Mouse (Mus musculus): Measurements from ENCODE around the gene Fto. TPM values are rescaled to one million over a fixed set of nuclear protein-coding genes. Genes with fewer than 3 reads are reported as not detected.

The Fto gene
- polyA plus RNA-seq, 1 experiment from 2014 or later: 19.9 TPM

DNA sequence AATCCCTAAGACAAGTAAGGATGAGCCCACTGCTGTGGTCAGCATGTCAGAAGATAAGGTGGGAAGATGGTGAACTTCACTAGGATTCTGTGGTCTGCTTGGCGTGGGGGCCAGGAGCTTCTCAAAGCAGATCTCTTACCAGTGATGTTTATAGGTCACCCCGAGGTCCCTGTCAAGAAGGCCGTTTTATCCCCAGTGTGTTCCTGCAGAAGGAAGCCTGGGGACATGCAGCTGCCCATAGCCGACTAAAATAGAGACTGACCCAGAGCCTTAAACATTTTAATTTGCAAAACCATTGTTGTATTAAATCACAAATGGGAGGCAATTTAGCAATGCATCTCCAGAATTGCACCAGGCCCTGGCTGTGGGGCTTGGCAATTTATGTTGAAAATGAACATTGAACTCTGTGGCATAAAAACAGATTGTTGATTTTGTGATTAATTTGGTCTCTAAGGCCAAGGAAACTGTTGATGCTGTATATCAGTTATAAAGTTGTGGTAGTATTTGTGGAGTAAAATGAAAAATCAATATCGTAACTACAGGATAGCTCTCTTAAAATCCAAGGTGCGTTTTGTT is 193.4 kb downstream of the Fto start:
- 64% methylated on average over 6 of the region's 6 CpGs for WGBS (ENCODE audit: insufficient replicate concordance)
- Histone ChIP-seq H3K9me3 (replicated peaks; ENCODE audit: control insufficient read depth, low read length) (no peaks in the 10 kb centered on the region), H3K9ac (ENCODE audit: low read depth, low read length) (no peak overlapping the region), H3K36me3 (ENCODE audit: control insufficient read depth, insufficient read depth) (no peaks in the 10 kb centered on the region), H3K27me3 (ENCODE audit: control insufficient read depth, insufficient read depth, low read depth, low read length) (no peaks in the 10 kb centered on the region), H3K27ac (ENCODE audit: low read length) (no peak overlapping the region), H3K4me2 (ENCODE audit: low read depth, low read length) (no peak overlapping the region), H3K4me3 (ENCODE audit: low read depth, low read length) (no peak overlapping the region), H3K4me1 (ENCODE audit: control insufficient read depth, low read depth, low read length) (no peaks in the 10 kb centered on the region; the same call in 1 of the 2 replicates)
- no peak for ATAC-seq (ENCODE audit: low read depth)

DNA sequence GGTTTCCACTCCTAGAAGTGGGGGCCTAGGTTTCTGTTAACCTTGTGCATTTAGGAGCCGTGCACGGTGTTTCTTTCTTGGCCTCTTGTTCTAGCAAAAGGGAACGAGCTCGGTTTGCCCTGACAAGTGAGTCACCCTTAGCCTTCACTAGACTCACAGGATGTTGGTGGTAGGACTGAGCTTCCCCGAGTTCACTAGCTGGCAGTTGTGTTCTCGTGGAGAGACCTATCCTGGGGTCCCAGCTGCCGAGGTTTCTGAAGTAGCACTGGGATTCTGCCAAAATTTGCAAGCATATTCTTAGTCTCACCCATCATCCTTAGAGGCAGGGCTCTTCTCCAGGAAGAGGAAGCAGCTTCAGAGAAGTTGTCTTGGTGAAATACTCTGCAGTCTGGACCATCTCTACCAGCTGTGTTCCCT is 194.4 kb downstream of the Fto start:
- H3K27me3 ChIP-seq (ENCODE audit: control insufficient read depth, insufficient read depth, low read depth, low read length): no peaks in the 10 kb centered on the region
- no peak overlapping the region for H3K9ac ChIP-seq (ENCODE audit: low read depth, low read length)
- no peaks in the 10 kb centered on the region for H3K9me3 ChIP-seq (replicated peaks; ENCODE audit: control insufficient read depth, low read length)
- ATAC-seq (ENCODE audit: low read depth): no peak
- WGBS (ENCODE audit: insufficient replicate concordance): 25% methylated on average over 7 of the region's 7 CpGs
- H3K4me1 ChIP-seq (ENCODE audit: control insufficient read depth, low read depth, low read length): no peaks in the 10 kb centered on the region; the same call in 1 of the 2 replicates
- H3K36me3 ChIP-seq (ENCODE audit: control insufficient read depth, insufficient read depth): no peaks in the 10 kb centered on the region
- H3K4me2 ChIP-seq (ENCODE audit: low read depth, low read length): no peak overlapping the region
- no peak overlapping the region for H3K27ac ChIP-seq (ENCODE audit: low read length)
- no peak overlapping the region for H3K4me3 ChIP-seq (ENCODE audit: low read depth, low read length)

DNA sequence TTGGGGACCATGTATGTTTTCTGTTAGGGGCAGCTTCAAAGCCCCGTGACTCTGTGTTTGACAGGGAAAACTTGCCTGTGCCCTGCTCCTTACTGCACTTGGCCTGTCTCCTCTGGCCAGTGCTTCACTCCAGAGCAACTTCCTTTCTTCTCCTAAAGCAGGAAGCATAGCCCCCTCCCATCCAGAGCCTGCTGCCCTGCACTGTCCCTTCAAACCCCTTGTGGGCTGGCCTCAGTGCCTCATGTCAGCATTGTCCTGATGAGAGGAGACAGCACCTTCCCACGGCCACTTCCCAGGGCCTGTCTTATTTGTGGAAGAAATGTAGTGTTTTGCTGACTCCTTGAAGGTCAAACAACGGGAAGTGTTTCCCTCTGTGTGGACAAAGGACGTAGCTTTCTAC is 195.0 kb downstream of the Fto start:
- peak; percentile 43; the same call in 1 of the 2 replicates for ATAC-seq (ENCODE audit: low read depth)
- Histone ChIP-seq H3K27me3 (ENCODE audit: control insufficient read depth, insufficient read depth, low read depth, low read length) (no peaks in the 10 kb centered on the region), H3K4me2 (ENCODE audit: low read depth, low read length) (no peak overlapping the region), H3K4me3 (ENCODE audit: low read depth, low read length) (no peak overlapping the region), H3K9me3 (replicated peaks; ENCODE audit: control insufficient read depth, low read length) (no peaks in the 10 kb centered on the region), H3K9ac (ENCODE audit: low read depth, low read length) (no peak overlapping the region), H3K4me1 (ENCODE audit: control insufficient read depth, low read depth, low read length) (no peaks in the 10 kb centered on the region; the same call in 1 of the 2 replicates), H3K36me3 (ENCODE audit: control insufficient read depth, insufficient read depth) (no peaks in the 10 kb centered on the region), H3K27ac (ENCODE audit: low read length) (no peak overlapping the region)
- 60% methylated on average over 4 of the region's 4 CpGs for WGBS (ENCODE audit: insufficient replicate concordance)

DNA sequence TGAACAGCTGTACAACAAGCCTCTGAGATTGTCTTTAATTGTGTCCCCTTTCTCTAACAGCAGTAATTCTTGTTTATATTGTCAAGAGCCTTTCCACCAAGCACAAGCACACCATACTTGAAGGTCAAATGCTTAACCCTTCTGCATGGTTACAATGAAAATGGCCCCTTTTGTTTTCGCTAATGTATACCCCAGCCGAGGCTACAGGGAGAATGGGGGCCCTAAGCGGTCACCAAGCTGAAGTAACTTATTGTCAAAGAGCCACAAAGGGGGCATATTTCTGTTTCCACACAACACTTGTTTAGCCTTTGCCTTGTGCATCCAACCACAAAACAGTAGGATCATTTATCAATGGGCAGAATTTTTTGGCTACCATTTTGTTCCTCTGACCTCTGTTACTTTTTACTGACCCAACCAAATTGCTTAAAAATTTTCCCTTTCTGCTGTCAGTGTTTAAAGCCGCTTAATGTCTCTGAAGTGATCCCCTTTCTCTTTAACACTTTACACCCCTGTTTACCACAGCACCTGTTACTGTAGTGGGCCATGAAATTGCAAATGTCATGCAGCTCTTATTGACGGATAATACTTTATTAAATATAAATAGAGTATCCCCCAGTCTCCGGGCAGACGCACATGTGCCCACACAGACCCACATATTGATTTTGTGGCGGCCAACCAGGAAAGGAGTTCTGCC is 196.0 kb downstream of the Fto start:
- Histone ChIP-seq H3K9ac (ENCODE audit: low read depth, low read length) (no peak overlapping the region), H3K4me3 (ENCODE audit: low read depth, low read length) (no peak overlapping the region), H3K9me3 (replicated peaks; ENCODE audit: control insufficient read depth, low read length) (no peaks in the 10 kb centered on the region), H3K27ac (ENCODE audit: low read length) (no peak overlapping the region), H3K4me1 (ENCODE audit: control insufficient read depth, low read depth, low read length) (no peaks in the 10 kb centered on the region; the same call in 1 of the 2 replicates), H3K27me3 (ENCODE audit: control insufficient read depth, insufficient read depth, low read depth, low read length) (no peaks in the 10 kb centered on the region), H3K4me2 (ENCODE audit: low read depth, low read length) (no peak overlapping the region), H3K36me3 (ENCODE audit: control insufficient read depth, insufficient read depth) (no peaks in the 10 kb centered on the region)
- ATAC-seq (ENCODE audit: low read depth): no peak
- WGBS (ENCODE audit: insufficient replicate concordance): 77% methylated on average over 8 of the region's 8 CpGs

DNA sequence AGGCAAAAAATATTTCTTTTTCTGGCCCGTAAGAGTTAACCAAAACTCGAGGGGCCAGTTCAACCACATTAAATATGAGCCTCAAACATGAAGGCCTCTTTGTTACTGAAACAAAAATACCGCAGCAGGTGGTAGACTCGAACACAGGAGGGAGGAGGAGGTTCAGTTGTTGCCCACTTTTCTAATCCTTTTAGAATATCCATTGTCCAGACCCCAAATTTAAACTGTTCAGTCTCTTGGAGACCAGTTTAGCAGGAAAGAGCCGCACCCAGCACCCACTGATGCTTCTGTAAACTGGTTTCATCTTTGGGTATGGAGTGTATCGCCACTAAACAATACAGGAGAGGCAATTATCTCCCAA is 196.6 kb downstream of the Fto start:
- Histone ChIP-seq H3K27ac (ENCODE audit: low read length) (no peak overlapping the region), H3K4me3 (ENCODE audit: low read depth, low read length) (no peak overlapping the region), H3K9me3 (replicated peaks; ENCODE audit: control insufficient read depth, low read length) (no peaks in the 10 kb centered on the region), H3K4me2 (ENCODE audit: low read depth, low read length) (no peak overlapping the region), H3K36me3 (ENCODE audit: control insufficient read depth, insufficient read depth) (no peaks in the 10 kb centered on the region), H3K9ac (ENCODE audit: low read depth, low read length) (no peak overlapping the region), H3K4me1 (ENCODE audit: control insufficient read depth, low read depth, low read length) (no peaks in the 10 kb centered on the region; the same call in 1 of the 2 replicates), H3K27me3 (ENCODE audit: control insufficient read depth, insufficient read depth, low read depth, low read length) (no peaks in the 10 kb centered on the region)
- ATAC-seq (ENCODE audit: low read depth): no peak
- 57% methylated on average over 6 of the region's 6 CpGs for WGBS (ENCODE audit: insufficient replicate concordance)

DNA sequence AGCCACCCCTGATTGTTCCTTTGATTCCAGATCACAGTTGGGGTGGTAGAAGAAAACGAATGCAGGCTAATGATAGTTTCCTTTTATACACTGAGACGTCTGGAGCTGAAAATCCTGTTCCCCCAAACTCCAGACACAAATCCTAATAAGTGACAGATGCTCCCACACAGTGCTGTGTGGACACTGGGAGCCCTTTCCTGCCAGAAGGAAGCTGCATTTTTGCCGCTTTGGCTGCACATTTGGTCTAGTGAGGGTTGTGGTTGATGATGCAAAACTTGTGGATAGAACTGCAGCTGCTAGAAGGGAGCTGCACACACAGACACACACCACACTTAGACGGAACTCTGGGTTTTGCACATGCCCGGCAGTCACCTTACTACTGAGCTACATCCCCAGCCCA is 197.4 kb downstream of the Fto start:
- Histone ChIP-seq H3K9me3 (replicated peaks; ENCODE audit: control insufficient read depth, low read length) (no peaks in the 10 kb centered on the region), H3K4me1 (ENCODE audit: control insufficient read depth, low read depth, low read length) (no peaks in the 10 kb centered on the region), H3K4me3 (ENCODE audit: low read depth, low read length) (no peak overlapping the region), H3K36me3 (ENCODE audit: control insufficient read depth, insufficient read depth) (no peaks in the 10 kb centered on the region), H3K9ac (ENCODE audit: low read depth, low read length) (no peak overlapping the region), H3K27ac (ENCODE audit: low read length) (no peak overlapping the region), H3K27me3 (ENCODE audit: control insufficient read depth, insufficient read depth, low read depth, low read length) (no peaks in the 10 kb centered on the region), H3K4me2 (ENCODE audit: low read depth, low read length) (no peak overlapping the region)
- 42% methylated on average over 5 of the region's 5 CpGs for WGBS (ENCODE audit: insufficient replicate concordance)
- ATAC-seq (ENCODE audit: low read depth): no peak

DNA sequence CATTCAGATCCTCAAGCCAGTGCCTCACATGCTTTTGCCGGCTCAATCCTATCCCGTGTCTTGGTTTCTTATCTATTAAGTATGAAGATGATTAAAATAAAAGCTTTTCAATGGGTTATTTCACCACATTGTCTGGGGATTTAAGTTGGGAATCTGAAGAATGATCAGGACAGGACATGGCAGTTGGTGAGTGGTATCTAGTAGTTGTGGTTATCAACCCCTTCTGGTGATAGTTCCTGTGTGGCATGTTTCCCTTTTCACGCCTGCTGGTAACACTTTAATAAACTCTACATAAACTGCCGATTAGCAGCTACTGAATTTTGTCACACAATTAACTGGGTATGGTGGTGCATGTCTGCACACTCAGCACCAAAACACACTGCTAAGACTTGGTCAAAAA is 198.6 kb downstream of the Fto start:
- no peak overlapping the region for H3K4me3 ChIP-seq (ENCODE audit: low read depth, low read length)
- H3K36me3 ChIP-seq (ENCODE audit: control insufficient read depth, insufficient read depth): no peaks in the 10 kb centered on the region
- no peak overlapping the region for H3K4me2 ChIP-seq (ENCODE audit: low read depth, low read length)
- no peaks in the 10 kb centered on the region for H3K9me3 ChIP-seq (replicated peaks; ENCODE audit: control insufficient read depth, low read length)
- H3K27me3 ChIP-seq (ENCODE audit: control insufficient read depth, insufficient read depth, low read depth, low read length): no peaks in the 10 kb centered on the region
- H3K9ac ChIP-seq (ENCODE audit: low read depth, low read length): no peak overlapping the region
- no peak overlapping the region for H3K27ac ChIP-seq (ENCODE audit: low read length)
- H3K4me1 ChIP-seq (ENCODE audit: control insufficient read depth, low read depth, low read length): no peaks in the 10 kb centered on the region
- 43% methylated on average over 4 of the region's 4 CpGs for WGBS (ENCODE audit: insufficient replicate concordance)
- no peak for ATAC-seq (ENCODE audit: low read depth)

DNA sequence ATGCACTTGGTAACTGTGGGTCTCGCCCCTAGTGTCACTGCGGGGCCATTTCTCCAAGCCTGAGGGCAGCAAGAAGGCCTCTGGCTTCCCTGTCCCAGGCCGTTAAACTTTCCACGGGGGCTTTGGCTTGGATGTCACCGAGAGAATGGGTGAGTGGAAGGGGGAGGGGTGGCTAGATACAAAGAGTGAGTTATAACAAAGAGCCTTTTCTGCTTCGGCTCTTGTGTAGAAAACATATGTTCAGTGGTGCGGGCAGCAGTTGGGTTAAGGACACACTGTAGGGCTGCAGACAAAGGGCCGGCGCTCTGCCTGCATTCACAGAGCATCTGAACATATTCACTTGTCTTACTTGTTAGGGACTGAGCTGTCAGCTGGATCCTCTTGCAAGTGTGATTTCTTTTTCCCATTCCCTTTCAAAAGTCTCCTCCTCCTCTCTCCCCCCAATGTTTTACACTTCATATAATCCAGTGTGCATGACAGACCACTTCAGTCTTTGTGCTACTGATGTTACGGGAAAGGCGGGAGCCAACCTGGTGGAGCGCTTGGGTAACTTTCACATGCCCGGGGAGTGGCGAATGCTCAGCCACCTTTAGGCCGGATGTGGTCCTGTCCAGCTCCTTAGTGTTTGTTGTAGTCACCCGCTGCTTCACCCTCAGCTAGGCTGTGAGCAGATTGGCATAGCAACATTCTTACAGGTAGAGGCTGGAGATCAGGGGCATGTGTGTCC is 201.6 kb downstream of the Fto start:
- Histone ChIP-seq H3K9me3 (replicated peaks; ENCODE audit: control insufficient read depth, low read length) (no peaks in the 10 kb centered on the region), H3K4me3 (ENCODE audit: low read depth, low read length) (no peak overlapping the region), H3K9ac (ENCODE audit: low read depth, low read length) (no peak overlapping the region), H3K27ac (ENCODE audit: low read length) (no peak overlapping the region), H3K4me2 (ENCODE audit: low read depth, low read length) (no peak overlapping the region), H3K36me3 (ENCODE audit: control insufficient read depth, insufficient read depth) (no peaks in the 10 kb centered on the region), H3K4me1 (ENCODE audit: control insufficient read depth, low read depth, low read length) (peaks cover 5% of the 10 kb centered on the region), H3K27me3 (ENCODE audit: control insufficient read depth, insufficient read depth, low read depth, low read length) (no peaks in the 10 kb centered on the region)
- 77% methylated on average over 16 of the region's 16 CpGs for WGBS (ENCODE audit: insufficient replicate concordance)
- ATAC-seq (ENCODE audit: low read depth): no peak

DNA sequence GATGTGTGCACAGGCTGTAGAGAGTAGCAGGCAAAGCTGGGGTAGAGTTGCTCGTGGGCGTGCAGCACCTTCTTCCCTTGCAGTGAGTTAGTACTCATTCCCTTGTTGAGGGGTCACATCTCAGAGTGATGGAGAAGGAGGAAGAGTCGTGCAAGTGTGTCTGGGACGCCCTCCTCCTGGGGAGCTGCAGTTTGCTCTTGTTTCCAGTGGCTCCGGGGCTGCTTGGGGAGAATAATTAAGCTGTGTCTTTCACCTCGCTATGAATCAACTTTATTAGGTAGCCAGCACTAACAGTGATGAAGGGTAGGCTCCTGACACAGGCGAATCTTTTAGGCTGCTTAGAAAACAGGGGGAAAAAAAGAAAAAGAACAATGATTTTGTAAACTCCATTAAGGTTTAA is 203.1 kb downstream of the Fto start:
- no peak overlapping the region for H3K27ac ChIP-seq (ENCODE audit: low read length)
- no peak overlapping the region for H3K4me3 ChIP-seq (ENCODE audit: low read depth, low read length)
- H3K9ac ChIP-seq (ENCODE audit: low read depth, low read length): no peak overlapping the region
- ATAC-seq (ENCODE audit: low read depth): no peak
- no peaks in the 10 kb centered on the region for H3K36me3 ChIP-seq (ENCODE audit: control insufficient read depth, insufficient read depth)
- H3K4me2 ChIP-seq (ENCODE audit: low read depth, low read length): no peak overlapping the region
- 58% methylated on average over 7 of the region's 7 CpGs for WGBS (ENCODE audit: insufficient replicate concordance)
- peaks cover 5% of the 10 kb centered on the region for H3K4me1 ChIP-seq (ENCODE audit: control insufficient read depth, low read depth, low read length)
- no peaks in the 10 kb centered on the region for H3K9me3 ChIP-seq (replicated peaks; ENCODE audit: control insufficient read depth, low read length)
- H3K27me3 ChIP-seq (ENCODE audit: control insufficient read depth, insufficient read depth, low read depth, low read length): no peaks in the 10 kb centered on the region

All from liver, embryonic 16.5 days (tissue).